Mouse (Mus musculus) forebrain, embryonic 13.5 days (tissue): ENCODE results near the gene Zdhhc17. TPM values are rescaled to one million over a fixed set of nuclear protein-coding genes. Genes with fewer than 3 reads are reported as not detected.

Experiments
- ATAC-seq: fragments of 200-750 bp; cut with Nextera tagmentation; 2 replicates; pipeline ENCODE4 v1.8.0; 2017
- H3K27ac ChIP-seq: fragments of 300-500 bp; sonication (generic); 2 replicates; pipeline ENCODE4 v1.5.1; 2015; ENCODE audit warnings: inconsistent platforms, mild to moderate bottlenecking, moderate library complexity
- H3K27me3 ChIP-seq: fragments of 300-500 bp; sonication (generic); 2 replicates; pipeline ENCODE4 v1.6.1; 2015; ENCODE audit warnings: mild to moderate bottlenecking, inconsistent platforms
- H3K36me3 ChIP-seq: fragments of 300-500 bp; sonication (generic); 2 replicates; pipeline ENCODE4 v1.6.1; 2015; ENCODE audit warnings: mild to moderate bottlenecking, inconsistent platforms; ENCODE audit not compliant: poor library complexity, severe bottlenecking
- H3K4me1 ChIP-seq: fragments of 300-500 bp; sonication (generic); 2 replicates; pipeline ENCODE4 v1.6.1; 2015; ENCODE audit warnings: inconsistent platforms
- H3K4me2 ChIP-seq: fragments of 300-500 bp; sonication (generic); 2 replicates; pipeline ENCODE4 v1.6.1; 2015; ENCODE audit warnings: inconsistent platforms, mild to moderate bottlenecking, moderate library complexity
- H3K4me3 ChIP-seq: fragments of 300-500 bp; sonication (generic); 2 replicates; pipeline ENCODE4 v1.5.1; 2015; ENCODE audit warnings: mild to moderate bottlenecking, inconsistent platforms
- H3K9ac ChIP-seq: fragments of 300-500 bp; sonication (generic); 2 replicates; pipeline ENCODE4 v1.6.1; 2015; ENCODE audit warnings: mild to moderate bottlenecking, inconsistent platforms
- H3K9me3 ChIP-seq: fragments of 300-500 bp; sonication (generic); replicated peaks from 2 replicates; pipeline ENCODE4 v1.6.1; 2016; ENCODE audit warnings: inconsistent platforms
- WGBS: fragments of 180-500 bp; shearing (Covaris S2); methylation state at CpG from one replicate; pipeline ENCODE4 v1.1.7; 2015; 5-methylcytosine and 5-hydroxymethylcytosine counted together
- polyA plus RNA-seq: library from polyadenylated mRNA; unstranded; fragments of >200 nt; fragmentation: Nextera tagmentation; extraction: Ambion mirVana; gene quantifications from 2 replicates; pipeline ENCODE4 v1.2.1, GENCODE M21; 2015

Zdhhc17 gene
- polyA plus RNA-seq, 1 experiment from 2014 or later = 46.0 TPM

GRCm38 (mm10) chr10:110916666-110917344, 93.1 kb downstream of the Zdhhc17 start:
- H3K27me3 ChIP-seq = no peaks in the 10 kb centered on the region
- no peaks in the 10 kb centered on the region for H3K36me3 ChIP-seq
- H3K9me3 ChIP-seq = no peaks in the 10 kb centered on the region
- no peak overlapping the region for H3K4me2 ChIP-seq
- H3K9ac ChIP-seq = no peak overlapping the region
- H3K27ac ChIP-seq = no peak overlapping the region
- ATAC-seq = no peak
- WGBS = 88% methylated on average over 11 of the region's 11 CpGs
- H3K4me1 ChIP-seq = peaks cover 27% of the 10 kb centered on the region
- H3K4me3 ChIP-seq = no peak overlapping the region

- ATAC-seq = no peak
- Histone ChIP-seq H3K4me1 (no peaks in the 10 kb centered on the region), H3K27ac (no peak overlapping the region), H3K9ac (no peak overlapping the region), H3K9me3 (no peaks in the 10 kb centered on the region), H3K27me3 (no peaks in the 10 kb centered on the region), H3K4me2 (no peak overlapping the region), H3K4me3 (no peak overlapping the region), H3K36me3 (no peaks in the 10 kb centered on the region)
- WGBS = 97% methylated on average over 3 of the region's 3 CpGs
These were observed 106.1 kb downstream of the Zdhhc17 start for GRCm38 (mm10) chr10:110903862-110904261.

- no peaks in the 10 kb centered on the region for H3K4me1 ChIP-seq
- no peak overlapping the region for H3K4me2 ChIP-seq
- no peaks in the 10 kb centered on the region for H3K27me3 ChIP-seq
- H3K27ac ChIP-seq = no peak overlapping the region
- H3K4me3 ChIP-seq = no peak overlapping the region
- H3K9ac ChIP-seq = no peak overlapping the region
- no peaks in the 10 kb centered on the region for H3K36me3 ChIP-seq
- 76% methylated on average over 13 of the region's 13 CpGs for WGBS
- no peak for ATAC-seq
- H3K9me3 ChIP-seq = no peaks in the 10 kb centered on the region
These were observed 110.0 kb downstream of the Zdhhc17 start for GRCm38 (mm10) chr10:110899744-110900501.

Other genes starting within 250 kb of the Zdhhc17 start
- 152 and 159 TPM in 2 replicates for gene Csrp2, start 90.4 kb downstream of the Zdhhc17 start, polyA plus RNA-seq
- 17.0 and 17.3 TPM in 2 replicates for gene Osbpl8, start 154.6 kb upstream of the Zdhhc17 start, polyA plus RNA-seq